Mouse (Mus musculus) kidney, adult 2 months (tissue): Measurements from ENCODE around the gene Trim11. TPM values are rescaled to one million over a fixed set of nuclear protein-coding genes. Genes with fewer than 3 reads are reported as not detected.

Experiments
- DNase-seq: peaks from one replicate; pipeline ENCODE4 v3.0.0; 2021
- H3K27ac ChIP-seq: fragments of 200-500 bp; 2 replicates; pipeline ENCODE4 v1.5.1; 2012; ENCODE audit warnings: low read depth, low read length, control low read depth, inconsistent platforms; ENCODE audit not compliant: insufficient read depth
- H3K27me3 ChIP-seq: fragments of 200-500 bp; replicated peaks from 2 replicates; pipeline ENCODE4 v1.6.1; 2012; ENCODE audit warnings: mild to moderate bottlenecking, moderate library complexity, low read length, inconsistent platforms; ENCODE audit not compliant: control insufficient read depth, insufficient read depth
- H3K36me3 ChIP-seq: fragments of 200-500 bp; 2 replicates; pipeline ENCODE4 v1.6.1; 2012; ENCODE audit warnings: mild to moderate bottlenecking, moderate library complexity, low read length, inconsistent platforms; ENCODE audit not compliant: control insufficient read depth, insufficient read depth
- H3K4me1 ChIP-seq: fragments of 200-500 bp; 2 replicates; pipeline ENCODE4 v1.6.1; 2011; ENCODE audit warnings: low read length; ENCODE audit not compliant: control insufficient read depth, insufficient read depth
- H3K4me3 ChIP-seq: fragments of 200-500 bp; 2 replicates; pipeline ENCODE4 v1.5.1; 2011; ENCODE audit warnings: mild to moderate bottlenecking, low read depth, low read length, control low read depth; ENCODE audit not compliant: insufficient read depth
- CTCF ChIP-seq: fragments of 200-500 bp; conservative IDR thresholded peaks from 2 replicates; pipeline ENCODE4 v1.5.1; 2011; ENCODE audit warnings: low read depth, mild to moderate bottlenecking, control low read depth, low read length, moderate library complexity, mixed read lengths; ENCODE audit not compliant: insufficient read depth, insufficient read length
- POLR2A ChIP-seq: fragments of 200-500 bp; IDR thresholded peaks from one replicate; pipeline ENCODE4 v1.6.1; 2011; ENCODE audit warnings: low read depth, low read length, control low read depth
- WGBS: fragments of 180-500 bp; shearing (Covaris S2); methylation state at CpG from one replicate; pipeline ENCODE4 v1.1.7; 2018; 5-methylcytosine and 5-hydroxymethylcytosine counted together
- polyA plus RNA-seq: library from polyadenylated mRNA; depleted of rRNA; stranded (reverse); fragments of >200 nt; gene quantifications from 2 replicates; pipeline ENCODE4 v1.2.3, GENCODE M21; 2012

Trim11 gene
- polyA plus RNA-seq, 1 experiment = 19.4 TPM

GRCm38 (mm10) chr11:58985299-58985917, 7.5 kb downstream of the Trim11 start:
- TF ChIP-seq CTCF (no peak), POLR2A (no peak)
- no peak overlapping the region for H3K27ac ChIP-seq
- H3K4me1 ChIP-seq = peaks cover 6% of the 10 kb centered on the region; the same call in 1 of the 2 replicates
- 84% methylated on average over 3 of the region's 3 CpGs for WGBS
- peaks cover 4% of the 10 kb centered on the region for H3K36me3 ChIP-seq
- H3K4me3 ChIP-seq = no peak overlapping the region
- no peaks in the 10 kb centered on the region for H3K27me3 ChIP-seq
- DNase-seq = no peak

GRCm38 (mm10) chr11:58989166-58989565, 11.3 kb downstream of the Trim11 start:
- WGBS = 89% methylated on average over 4 of the region's 4 CpGs
- H3K4me1 ChIP-seq = no peaks in the 10 kb centered on the region
- no peak for DNase-seq
- H3K27ac ChIP-seq = no peak overlapping the region
- no peaks in the 10 kb centered on the region for H3K27me3 ChIP-seq
- peaks cover 4% of the 10 kb centered on the region for H3K36me3 ChIP-seq
- TF ChIP-seq CTCF (no peak), POLR2A (no peak)
- H3K4me3 ChIP-seq = no peak overlapping the region

- no peak overlapping the region for H3K4me3 ChIP-seq
- peaks cover 4% of the 10 kb centered on the region for H3K36me3 ChIP-seq
- TF ChIP-seq POLR2A (no peak), CTCF (no peak)
- no peaks in the 10 kb centered on the region; the same call in 1 of the 2 replicates for H3K4me1 ChIP-seq
- H3K27me3 ChIP-seq = no peaks in the 10 kb centered on the region
- no peak for DNase-seq
- no peak overlapping the region for H3K27ac ChIP-seq
- 86% methylated on average over 17 of the region's 17 CpGs for WGBS
Observed at GRCm38 (mm10) chr11:58990141-58990540, 12.2 kb downstream of the Trim11 start.

GRCm38 (mm10) chr11:58990794-58991193, 12.9 kb downstream of the Trim11 start:
- H3K27me3 ChIP-seq = no peaks in the 10 kb centered on the region
- H3K4me3 ChIP-seq = no peak overlapping the region
- WGBS = 78% methylated on average over 9 of the region's 9 CpGs
- DNase-seq = no peak
- no peaks in the 10 kb centered on the region; the same call in 1 of the 2 replicates for H3K4me1 ChIP-seq
- TF ChIP-seq CTCF (no peak), POLR2A (no peak)
- no peak overlapping the region for H3K27ac ChIP-seq
- peaks cover 4% of the 10 kb centered on the region for H3K36me3 ChIP-seq

- Histone ChIP-seq H3K4me1 (no peaks in the 10 kb centered on the region; the same call in 1 of the 2 replicates), H3K4me3 (no peak overlapping the region), H3K27ac (no peak overlapping the region), H3K27me3 (no peaks in the 10 kb centered on the region), H3K36me3 (peaks cover 4% of the 10 kb centered on the region)
- no peak for TF ChIP-seq CTCF
- no peak for TF ChIP-seq POLR2A
- 79% methylated on average over 3 of the region's 3 CpGs for WGBS
- DNase-seq = no peak
Observed at GRCm38 (mm10) chr11:58991911-58992310, 14.0 kb downstream of the Trim11 start.

- no peak for DNase-seq
- H3K36me3 ChIP-seq = peaks cover 4% of the 10 kb centered on the region; the same call in 1 of the 2 replicates
- H3K27me3 ChIP-seq = no peaks in the 10 kb centered on the region
- TF ChIP-seq CTCF (no peak), POLR2A (no peak)
- no peak overlapping the region for H3K4me3 ChIP-seq
- WGBS = 73% methylated on average over 6 of the region's 6 CpGs
- H3K27ac ChIP-seq = no peak overlapping the region
- no peaks in the 10 kb centered on the region; the same call in 1 of the 2 replicates for H3K4me1 ChIP-seq
Observed at GRCm38 (mm10) chr11:58993091-58993670, 15.3 kb downstream of the Trim11 start.

GRCm38 (mm10) chr11:58994337-58994826, 16.5 kb downstream of the Trim11 start:
- Histone ChIP-seq H3K27ac (no peak overlapping the region), H3K36me3 (peaks cover 2% of the 10 kb centered on the region; the same call in 1 of the 2 replicates), H3K27me3 (no peaks in the 10 kb centered on the region), H3K4me3 (peak overlapping the region; percentile 49), H3K4me1 (no peaks in the 10 kb centered on the region; the same call in 1 of the 2 replicates)
- TF ChIP-seq CTCF = no peak
- no peak for TF ChIP-seq POLR2A
- WGBS = under 1% methylated on average over 33 of the region's 35 CpGs
- peak; percentile 72 for DNase-seq
